Mouse (Mus musculus) bone marrow macrophage, adult 2 months (primary cell): ENCODE results near the gene 1110032A03Rik. TPM values are rescaled to one million over a fixed set of nuclear protein-coding genes. Genes with fewer than 3 reads are reported as not detected.

Experiments used
- H3K27ac ChIP-seq: 2 replicates; pipeline ENCODE4 v1.5.1; 2012; ENCODE audit warnings: low read depth, low read length; ENCODE audit not compliant: insufficient read depth
- H3K4me1 ChIP-seq: 2 replicates; pipeline ENCODE4 v1.6.1; 2012; ENCODE audit warnings: low read length; ENCODE audit not compliant: control insufficient read depth, insufficient read depth
- H3K4me3 ChIP-seq: 2 replicates; pipeline ENCODE4 v1.5.1; 2012; ENCODE audit warnings: mild to moderate bottlenecking, low read length, moderate library complexity; ENCODE audit not compliant: insufficient read depth
- CTCF ChIP-seq: IDR thresholded peaks from 2 replicates; pipeline ENCODE4 v1.5.1; 2012; ENCODE audit warnings: low read depth, mild to moderate bottlenecking, low read length, moderate library complexity
- POLR2A ChIP-seq: IDR thresholded peaks from 2 replicates; pipeline ENCODE4 v1.6.1; 2012; ENCODE audit warnings: mild to moderate bottlenecking, low read depth, low read length, borderline replicate concordance
- polyA plus RNA-seq: library from polyadenylated mRNA; stranded (reverse); fragments of >200 nt; gene quantifications from 2 replicates; pipeline ENCODE4 v1.2.4, GENCODE M21; 2012; ENCODE audit not compliant: missing spikeins, insufficient read depth, insufficient read length

The 1110032A03Rik gene
- polyA plus RNA-seq, 1 experiment: 47.7 TPM

GRCm38 (mm10) chr9:50724661-50725330 lies 50.5 kb downstream of the 1110032A03Rik start:
- Histone ChIP-seq H3K27ac (no peak overlapping the region), H3K4me1 (peaks cover 3% of the 10 kb centered on the region), H3K4me3 (no peak overlapping the region)
- TF ChIP-seq POLR2A (no peak), CTCF (no peak)

GRCm38 (mm10) chr9:50724147-50724546 lies 51.2 kb downstream of the 1110032A03Rik start:
- Histone ChIP-seq H3K4me1 (no peaks in the 10 kb centered on the region), H3K27ac (no peak overlapping the region), H3K4me3 (no peak overlapping the region)
- TF ChIP-seq POLR2A (no peak), CTCF (no peak)

GRCm38 (mm10) chr9:50723406-50723805 lies 51.9 kb downstream of the 1110032A03Rik start:
- TF ChIP-seq POLR2A: no peak
- TF ChIP-seq CTCF: no peak
- Histone ChIP-seq H3K4me1 (no peaks in the 10 kb centered on the region), H3K4me3 (no peak overlapping the region), H3K27ac (no peak overlapping the region)

- TF ChIP-seq CTCF (no peak), POLR2A (no peak)
Observed at GRCm38 (mm10) chr9:50722451-50722911, 52.8 kb downstream of the 1110032A03Rik start.

GRCm38 (mm10) chr9:50721061-50721460 lies 54.3 kb downstream of the 1110032A03Rik start:
- H3K27ac ChIP-seq: no peak overlapping the region
- no peak overlapping the region for H3K4me3 ChIP-seq
- no peaks in the 10 kb centered on the region for H3K4me1 ChIP-seq
- TF ChIP-seq POLR2A (no peak), CTCF (no peak)

More at GRCm38 (mm10) chr9:50722451-50722911, 52.8 kb downstream of the 1110032A03Rik start:
- Histone ChIP-seq H3K4me3 (no peak overlapping the region), H3K27ac (no peak overlapping the region), H3K4me1 (no peaks in the 10 kb centered on the region)

GRCm38 (mm10) chr9:50718878-50719277 lies 56.4 kb downstream of the 1110032A03Rik start:
- Histone ChIP-seq H3K4me3 (no peak overlapping the region), H3K4me1 (no peaks in the 10 kb centered on the region), H3K27ac (no peak overlapping the region)
- TF ChIP-seq POLR2A (no peak), CTCF (no peak)

GRCm38 (mm10) chr9:50714188-50714587 lies 61.1 kb downstream of the 1110032A03Rik start:
- Histone ChIP-seq H3K4me3 (no peak overlapping the region), H3K4me1 (peaks cover 11% of the 10 kb centered on the region), H3K27ac (no peak overlapping the region)
- TF ChIP-seq CTCF (no peak), POLR2A (no peak)

Other genes with a start within 250 kb of the 1110032A03Rik start
- gene Pts, start 246.8 kb downstream of the 1110032A03Rik start, polyA plus RNA-seq: 52.3 and 63.5 TPM in 2 replicates
- 27.7 and 33.7 TPM in 2 replicates for gene Il18, start 220.7 kb downstream of the 1110032A03Rik start, polyA plus RNA-seq
- gene Bco2, start 220.3 kb downstream of the 1110032A03Rik start, polyA plus RNA-seq: 3.4 and 5.0 TPM in 2 replicates
- gene Tex12, start 214.2 kb downstream of the 1110032A03Rik start, polyA plus RNA-seq: not detected in 2 replicates
- gene Sdhd, start 171.7 kb downstream of the 1110032A03Rik start, polyA plus RNA-seq: 133 and 155 TPM in 2 replicates
- gene Timm8b, start 171.6 kb downstream of the 1110032A03Rik start, polyA plus RNA-seq: 56.0 and 61.1 TPM in 2 replicates
- gene Pih1d2, start 158.2 kb downstream of the 1110032A03Rik start, polyA plus RNA-seq: 0.55 TPM in 1 of 2 replicates, not detected in the other
- 14.4 and 19.0 TPM in 2 replicates for gene Nkapd1, start 158.1 kb downstream of the 1110032A03Rik start, polyA plus RNA-seq
- gene Dlat, start 115.7 kb downstream of the 1110032A03Rik start, polyA plus RNA-seq: 29.3 and 32.1 TPM in 2 replicates
- not detected in 2 replicates for gene Dixdc1, start 36.0 kb downstream of the 1110032A03Rik start, polyA plus RNA-seq
- not detected in 2 replicates for gene 2310030G06Rik, start 29.0 kb downstream of the 1110032A03Rik start, polyA plus RNA-seq
- 2.4 and 3.0 TPM in 2 replicates for gene Cryab, start 24.2 kb downstream of the 1110032A03Rik start, polyA plus RNA-seq
- gene Hspb2, start 23.2 kb downstream of the 1110032A03Rik start, polyA plus RNA-seq: not detected in 2 replicates
- 9.3 and 9.5 TPM in 2 replicates for gene Fdxacb1, start 7.3 kb downstream of the 1110032A03Rik start, polyA plus RNA-seq
- gene Alg9, start 501 bp downstream of the 1110032A03Rik start, polyA plus RNA-seq: 17.7 and 20.0 TPM in 2 replicates
- gene Ppp2r1b, start 69.8 kb upstream of the 1110032A03Rik start, polyA plus RNA-seq: 13.5 and 16.2 TPM in 2 replicates
- 12.7 and 13.8 TPM in 2 replicates for gene Sik2, start 233.6 kb upstream of the 1110032A03Rik start, polyA plus RNA-seq